Mouse (Mus musculus) natural killer cell, adult 2 months (primary cell): ENCODE measurements around the gene Ppp1r3c.
A peak's percentile ranks its signal among the peaks of the same experiment; 100 is the strongest.
"Not testable (repeated sequence)": the region's sequence is repeated elsewhere in the genome, so short reads cannot be mapped to it uniquely, and the experiment has no call there.

Experiments
- DNase-seq, 2 experiments: peaks; one replicate each; pipeline ENCODE4 v3.0.0; 2022; ENCODE audit warnings: low spot score in 2 of 2

The Ppp1r3c gene

DNA sequence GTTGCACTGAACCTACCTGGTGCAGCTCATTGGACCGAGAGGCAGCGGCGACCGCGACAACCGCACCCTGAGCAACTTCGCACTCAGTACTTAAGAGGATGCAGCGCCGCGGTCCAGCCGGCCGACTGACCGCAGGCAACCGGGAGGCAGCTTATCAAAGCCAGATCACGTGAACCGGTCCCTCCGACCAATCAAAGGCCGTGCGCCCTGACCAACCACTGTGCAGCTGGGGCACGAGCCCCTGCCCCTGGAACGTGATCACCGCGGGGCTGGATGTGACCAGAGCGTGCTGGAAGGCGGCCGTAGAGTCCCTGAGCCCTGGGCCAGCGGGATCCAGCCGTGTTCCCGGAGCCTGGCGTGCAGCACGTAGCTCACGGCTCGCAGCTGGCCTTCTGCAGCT lies at the start of gene Ppp1r3c:
Gene Ppp1r3c (minus strand): TSS at position 117 of the 400 bp plus-strand sequence.
- DNase-seq: peak; percentile 1 to 7

DNA sequence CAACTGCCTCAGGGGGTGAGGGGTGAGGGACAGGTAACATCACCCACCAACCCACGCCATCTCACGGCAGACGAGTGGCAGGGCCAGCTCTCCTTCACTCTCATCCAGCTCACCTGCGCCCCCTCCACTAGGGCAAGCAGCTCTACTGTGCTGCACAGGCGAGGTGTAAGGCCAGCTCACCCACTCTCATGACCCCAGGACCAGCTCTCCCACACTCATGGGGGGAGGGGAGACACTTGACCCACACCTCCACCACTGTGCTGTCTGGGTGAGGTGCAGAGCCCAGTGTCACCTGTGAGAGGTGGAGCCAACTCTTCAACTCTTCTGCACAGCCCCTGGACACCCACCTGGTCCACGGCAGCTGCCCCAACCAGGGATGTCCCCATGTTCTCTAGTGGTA lies 46.7 kb upstream of the Ppp1r3c start:
- no peak for DNase-seq

DNA sequence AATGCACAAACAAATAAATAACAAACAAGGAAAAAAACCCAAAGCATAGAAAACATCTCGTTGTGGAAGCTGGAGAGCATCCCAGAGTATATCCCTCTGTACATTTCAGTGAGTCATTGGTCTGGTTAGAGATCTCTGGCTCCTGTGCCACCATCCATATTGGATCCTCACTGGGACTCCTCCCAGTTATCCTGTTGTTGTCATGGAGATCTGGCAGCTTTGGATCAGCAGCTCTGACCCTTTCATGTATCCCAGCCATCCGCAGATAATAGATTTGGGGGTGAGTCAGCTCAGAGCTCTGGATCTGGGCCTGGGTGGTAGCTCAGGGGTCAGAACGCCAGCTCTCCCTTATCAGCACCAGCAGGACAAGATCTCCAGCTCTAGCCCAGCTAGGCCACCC lies 46.1 kb upstream of the Ppp1r3c start:
- no peak for DNase-seq

DNA sequence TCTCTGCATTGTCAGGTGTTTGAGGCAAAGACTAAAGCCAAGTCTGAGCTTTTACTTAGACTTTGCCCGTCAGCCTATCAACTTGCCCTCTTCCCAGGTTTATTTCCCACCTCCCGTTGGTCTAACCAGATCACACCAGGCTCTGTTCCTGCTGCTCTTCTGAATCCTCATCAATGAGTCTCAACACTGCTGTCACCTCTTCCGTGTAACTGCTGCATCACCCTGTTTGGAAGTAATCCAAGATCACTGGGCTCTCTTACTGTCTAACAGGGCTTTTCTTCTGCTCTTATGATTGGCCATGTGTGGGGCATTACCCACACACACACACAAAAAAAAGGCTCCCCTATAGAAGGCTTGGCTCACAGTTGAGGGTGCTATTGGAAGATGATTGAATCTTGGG lies 45.5 kb upstream of the Ppp1r3c start:
- DNase-seq: no peak

DNA sequence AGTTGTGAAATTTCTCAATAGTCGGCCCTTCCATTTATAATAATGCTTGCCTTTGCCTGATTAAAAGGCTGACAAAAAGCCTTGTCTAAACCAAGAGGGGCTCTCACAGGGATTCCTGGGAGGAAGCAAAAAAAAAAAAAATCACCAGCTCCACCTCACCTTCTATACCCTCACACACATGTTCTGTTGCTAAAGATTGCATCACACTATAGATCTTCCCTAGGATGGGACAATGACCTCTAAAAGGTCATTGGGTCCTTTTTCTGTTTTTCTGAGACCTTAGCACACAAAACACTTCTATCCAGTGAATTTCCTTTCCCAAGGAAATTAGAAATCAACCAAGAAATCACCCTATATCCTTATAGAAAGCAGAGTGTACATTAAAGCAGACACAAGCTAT lies 43.9 kb upstream of the Ppp1r3c start:
- DNase-seq: no peak

DNA sequence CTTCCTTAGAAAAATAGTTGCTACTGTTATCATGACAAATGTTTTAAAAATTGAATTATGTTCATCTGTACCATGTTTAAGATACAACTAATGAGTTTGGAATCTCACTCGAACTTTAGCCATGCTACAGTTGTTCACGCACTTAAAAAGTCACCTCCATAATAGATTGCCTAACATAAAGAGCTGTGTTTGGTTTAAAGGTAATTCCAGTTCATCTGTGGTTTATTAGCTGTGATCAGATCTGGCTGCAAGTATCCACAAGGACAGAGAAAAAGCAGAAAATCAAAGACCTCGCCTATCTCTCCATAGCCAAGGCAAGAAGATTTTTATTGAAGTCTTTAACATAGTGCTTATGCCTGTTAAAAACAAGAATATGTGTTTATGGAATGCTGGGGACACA lies 43.3 kb upstream of the Ppp1r3c start:
- no peak for DNase-seq

DNA sequence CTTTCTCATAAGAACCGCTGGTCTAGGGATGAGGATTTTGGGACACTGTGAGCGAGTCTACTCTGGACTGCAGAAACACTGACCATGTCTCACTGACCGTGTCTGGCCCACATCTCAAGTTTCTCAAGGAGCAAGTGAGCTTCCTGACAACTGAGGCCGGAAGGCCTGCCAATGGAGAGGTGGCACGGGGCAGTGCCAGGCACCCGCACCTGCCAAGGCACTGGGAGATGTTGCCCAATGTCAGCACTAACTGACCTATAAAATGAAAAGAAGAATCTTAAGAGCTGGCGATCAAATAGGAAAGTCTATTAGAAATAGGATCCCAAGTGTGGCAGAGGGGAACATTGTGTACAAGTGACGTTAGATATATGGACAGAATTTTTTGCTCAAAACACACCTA lies 39.1 kb upstream of the Ppp1r3c start:
- DNase-seq: no peak

DNA sequence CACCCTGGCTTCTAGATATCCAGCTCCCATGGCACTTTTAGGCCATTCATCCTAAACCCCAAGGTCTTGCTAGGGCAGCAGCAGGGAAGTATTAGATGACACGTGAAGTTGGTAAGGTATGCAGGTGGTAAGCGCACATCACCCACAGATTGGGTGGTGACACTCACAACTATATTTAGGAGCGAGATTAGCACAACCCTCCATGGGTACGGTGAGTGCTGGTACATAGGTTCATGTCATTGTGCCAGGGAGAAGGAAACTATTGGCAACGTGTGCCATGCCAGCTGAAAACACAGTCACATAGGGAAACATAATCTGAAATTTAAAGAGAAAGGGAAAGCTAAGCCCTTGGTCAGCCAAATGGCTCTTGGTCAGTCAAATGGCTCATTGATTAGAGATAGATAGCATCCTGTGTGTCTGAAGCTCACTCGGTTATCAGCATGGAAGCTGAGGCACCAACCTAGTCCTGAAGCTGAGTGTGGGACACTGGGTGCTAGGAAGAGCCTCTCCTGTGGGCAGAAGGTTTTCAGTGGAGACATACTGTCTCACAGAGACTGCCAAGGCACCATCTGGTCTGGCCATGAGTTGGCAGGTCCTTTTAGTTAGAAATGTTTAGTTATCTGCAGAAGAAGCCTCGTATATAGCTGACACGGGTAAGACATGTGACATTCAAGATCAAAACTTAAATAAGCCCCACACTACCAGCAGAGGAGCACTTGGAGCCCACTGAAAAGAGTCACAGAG lies 37.4 kb upstream of the Ppp1r3c start:
- no peak for DNase-seq

DNA sequence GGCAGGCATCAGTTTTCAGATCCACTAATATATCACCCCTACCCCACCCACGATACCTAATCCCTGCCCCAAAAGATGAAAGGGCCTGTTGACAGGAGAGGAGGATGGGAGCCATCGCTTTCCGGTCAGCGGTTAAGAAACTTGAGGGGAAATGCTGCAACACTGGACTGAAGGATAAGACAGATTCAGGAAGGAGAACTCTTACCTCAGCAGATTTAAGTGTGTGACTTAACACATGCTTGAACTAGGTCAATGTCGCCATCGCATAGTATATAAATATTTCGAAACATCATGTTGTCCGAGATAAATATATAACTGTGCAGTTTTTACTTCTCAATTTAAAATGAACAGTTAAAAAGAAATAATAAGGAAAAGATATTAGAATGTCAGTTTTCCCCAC lies 31.6 kb upstream of the Ppp1r3c start:
- no peak for DNase-seq

DNA sequence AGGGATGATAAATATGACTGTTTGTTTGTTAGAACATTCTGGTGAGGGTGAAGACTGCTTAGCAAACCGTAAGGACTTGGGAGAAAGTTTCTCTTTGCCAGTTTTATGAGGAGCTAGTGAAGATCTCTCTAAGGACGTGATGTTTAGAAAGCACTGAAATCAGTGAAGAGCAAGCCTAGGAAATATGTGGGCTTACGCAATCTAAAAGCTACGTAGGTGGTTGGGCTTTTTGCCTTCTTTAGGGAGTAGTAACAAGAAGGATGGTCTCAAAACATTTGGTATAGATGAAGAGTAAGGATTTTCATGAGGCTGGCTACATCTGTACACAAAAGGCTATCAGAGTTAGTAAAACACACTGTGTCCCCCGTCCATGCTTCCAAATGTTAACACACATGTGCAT lies 28.0 kb upstream of the Ppp1r3c start:
- DNase-seq: no peak

DNA sequence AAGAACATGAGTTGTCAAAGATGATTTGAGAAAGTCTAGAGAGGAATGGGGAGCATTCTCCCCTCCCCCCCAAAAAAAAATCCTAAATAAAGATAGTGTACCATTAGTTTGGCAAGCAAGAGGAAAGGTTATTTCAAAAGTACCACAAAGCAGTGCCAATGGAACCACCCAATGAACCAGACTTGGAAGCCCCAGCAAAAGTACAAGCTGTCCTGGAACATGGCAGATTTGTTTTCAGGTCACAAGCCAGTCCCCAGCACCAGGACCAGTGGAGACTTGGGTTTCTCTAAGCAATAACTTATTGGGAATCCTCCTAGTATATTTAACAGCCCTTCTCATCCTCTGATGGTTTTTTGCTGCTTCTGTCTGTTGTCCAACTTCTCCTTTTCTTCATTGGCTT lies 12.5 kb upstream of the Ppp1r3c start:
- no peak for DNase-seq

DNA sequence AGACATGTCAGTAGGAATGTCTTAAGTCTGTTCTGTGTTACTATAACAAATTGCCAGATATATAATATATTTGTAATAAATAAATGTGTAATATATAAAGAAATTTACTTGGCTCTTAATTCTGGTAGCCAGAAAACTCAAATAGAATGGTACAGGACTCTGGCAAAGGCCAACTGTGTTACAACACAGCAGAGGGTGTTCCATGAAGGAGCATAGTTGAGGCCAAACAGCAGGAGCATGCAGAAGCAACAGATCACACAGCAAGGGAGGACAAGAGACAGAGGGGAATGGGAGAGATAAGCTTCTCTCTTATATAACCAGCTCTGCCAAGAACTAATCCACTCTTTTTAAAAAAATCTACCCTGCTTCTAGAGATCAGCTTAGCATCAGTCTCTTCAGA lies 5.9 kb upstream of the Ppp1r3c start:
- DNase-seq: no peak

DNA sequence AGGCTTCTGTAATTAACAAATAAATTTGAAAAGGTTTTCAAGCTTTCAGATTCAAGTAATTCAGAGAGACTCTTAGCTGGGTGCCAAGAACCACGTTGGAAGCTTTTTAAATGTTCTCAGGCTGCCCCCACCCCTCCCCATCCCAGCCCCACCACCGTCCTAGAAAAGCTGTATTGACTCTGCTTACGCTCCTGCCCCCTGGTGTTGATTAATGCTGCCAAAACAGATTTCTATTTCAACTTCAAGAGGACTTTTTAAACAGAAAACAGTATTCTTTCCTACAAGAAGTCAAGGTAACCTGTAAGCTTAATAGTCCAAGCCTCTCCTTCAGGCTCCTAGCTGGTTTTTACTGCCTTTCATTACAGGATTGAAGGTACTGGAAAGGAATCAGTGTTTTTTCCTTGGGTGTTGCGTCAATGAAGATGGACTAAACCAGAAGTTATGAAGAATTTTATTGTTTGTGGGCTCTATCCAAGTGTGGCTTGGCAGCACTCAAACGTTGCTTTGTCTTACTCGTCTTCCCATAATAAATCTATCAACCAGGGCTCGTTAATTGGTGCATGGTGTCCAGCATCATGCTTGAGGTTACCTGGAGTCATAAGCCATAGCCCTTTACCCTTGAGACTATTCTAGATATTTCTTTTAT lies 3.2 kb upstream of the Ppp1r3c start:
- no peak for DNase-seq

DNA sequence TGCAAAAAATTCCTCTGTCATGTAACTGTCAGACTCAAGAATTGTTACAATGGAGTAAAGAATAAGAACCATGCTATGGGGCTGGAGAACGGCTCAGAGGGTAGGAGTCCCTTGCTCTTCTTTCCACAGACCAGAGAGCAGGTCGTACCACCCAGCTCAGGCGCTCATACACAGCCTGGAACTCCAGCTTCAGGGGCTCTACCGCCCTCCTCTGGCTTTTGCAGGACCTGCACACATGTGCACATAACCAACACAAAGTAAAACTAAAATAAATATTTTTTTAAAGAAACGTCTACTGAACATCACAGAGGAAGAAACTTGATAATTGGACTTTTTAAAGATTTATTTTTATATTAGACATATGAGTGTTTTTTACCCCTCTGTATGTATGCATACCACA lies 1.6 kb upstream of the Ppp1r3c start:
- DNase-seq: no peak

DNA sequence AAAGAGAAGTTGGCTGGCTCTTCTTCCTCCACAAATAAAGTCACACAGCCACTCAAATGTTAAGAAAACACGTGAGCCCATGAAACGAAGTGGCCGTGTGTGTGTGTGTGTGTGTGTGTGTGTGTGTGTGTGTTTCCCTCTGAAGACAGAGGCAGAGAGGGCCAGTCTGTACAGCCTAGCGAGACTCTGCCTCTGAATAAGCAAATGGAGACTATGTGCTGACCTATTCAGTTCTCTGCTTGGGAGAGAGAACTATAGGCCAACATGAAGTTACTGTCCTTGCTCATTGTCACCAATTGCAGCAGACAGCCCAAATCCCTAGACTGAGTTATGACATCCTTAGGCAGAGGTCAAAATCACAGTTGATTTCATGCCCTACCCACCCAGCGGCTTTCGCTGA lies 634 bp upstream of the Ppp1r3c start:
- DNase-seq: no peak

DNA sequence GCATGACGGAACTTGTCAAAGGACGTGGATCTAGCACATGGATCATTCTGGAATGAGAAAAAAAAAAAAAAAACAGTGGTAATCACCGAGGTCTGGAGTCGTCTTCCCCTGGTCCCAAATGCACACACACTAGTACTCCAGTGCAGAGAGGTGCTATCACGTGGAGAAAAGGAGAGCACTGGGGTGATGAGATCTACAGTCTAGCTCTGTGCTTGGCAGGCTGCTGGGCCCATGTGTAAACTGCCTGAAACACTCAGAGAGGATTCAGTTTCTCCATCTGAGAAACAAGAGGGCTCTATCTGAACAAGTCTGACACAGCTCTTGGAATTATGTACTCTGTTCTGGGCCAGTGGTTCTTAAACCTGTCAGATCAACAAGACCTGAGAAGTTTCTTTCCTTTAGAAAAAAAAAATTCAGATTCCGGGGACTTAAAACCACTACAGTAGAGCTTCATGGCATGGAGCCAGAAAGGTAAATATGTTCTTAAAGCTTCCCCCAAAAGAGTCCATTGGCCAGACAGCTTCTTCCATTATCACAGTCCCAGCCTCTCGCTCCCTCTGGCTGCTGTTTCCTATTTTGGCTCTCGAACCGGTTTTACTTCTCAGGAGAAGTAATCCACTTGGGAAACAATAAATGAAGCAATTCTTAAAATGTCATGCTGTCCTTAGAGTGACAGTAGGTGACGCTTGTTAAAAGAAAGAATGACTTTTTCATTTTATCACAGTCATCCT lies 2.0 kb downstream of the Ppp1r3c start:
- no peak for DNase-seq

DNA sequence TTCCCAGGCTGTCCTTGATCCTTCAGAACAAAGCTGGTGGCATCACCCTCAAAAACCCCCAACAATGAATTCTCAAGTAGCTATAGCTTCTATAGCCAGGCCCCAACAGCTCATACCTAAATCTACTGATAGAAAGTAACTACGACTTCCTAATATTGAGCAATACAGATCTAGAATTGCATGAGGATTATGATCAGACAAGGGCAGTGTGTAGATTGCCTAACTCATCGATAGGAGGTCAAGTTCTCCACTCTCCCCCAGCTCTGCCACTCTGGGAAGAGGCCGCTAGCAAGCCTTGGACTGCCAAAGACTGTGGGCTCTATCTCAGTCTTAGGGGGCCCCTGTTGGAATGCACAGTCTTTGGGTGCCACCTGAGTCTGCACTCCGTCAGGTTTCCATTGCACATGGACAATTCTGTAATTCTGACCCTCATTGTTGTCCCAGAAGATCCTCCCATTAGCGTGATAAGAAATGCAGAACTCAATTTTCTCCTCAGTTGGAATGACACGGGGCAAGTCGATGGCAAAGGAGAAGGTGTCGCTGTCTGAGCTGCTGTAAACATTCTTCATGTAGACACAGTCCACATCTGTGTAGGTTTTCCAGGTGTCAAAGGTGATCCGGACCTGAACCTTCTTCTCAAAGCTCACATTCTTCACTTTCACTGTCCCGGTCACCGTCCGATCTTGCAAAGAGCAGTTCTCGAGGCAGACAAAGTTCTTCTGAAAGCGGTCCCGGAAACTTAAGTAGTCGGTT lies 3.1 kb downstream of the Ppp1r3c start:
- DNase-seq: no peak

DNA sequence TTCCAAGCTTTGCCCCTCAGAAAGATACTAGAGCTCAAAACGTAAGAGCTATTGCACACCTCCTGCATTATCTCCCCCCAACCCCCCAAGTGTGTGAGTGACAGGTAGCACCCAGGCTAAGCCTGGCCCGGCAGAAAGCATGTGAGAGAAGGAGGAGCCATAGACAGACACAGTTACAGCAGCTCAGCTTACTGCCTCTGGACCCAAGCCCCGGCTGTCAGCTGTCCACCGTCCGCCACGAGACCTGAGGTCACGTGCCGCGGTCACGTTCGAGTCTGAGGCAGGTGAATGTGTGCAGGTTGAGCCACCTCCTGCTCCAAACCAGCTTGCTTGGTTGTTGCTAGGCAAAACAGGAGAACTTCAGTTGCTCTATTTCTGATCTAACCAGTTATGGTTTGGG lies 5.1 kb downstream of the Ppp1r3c start:
- no peak for DNase-seq

DNA sequence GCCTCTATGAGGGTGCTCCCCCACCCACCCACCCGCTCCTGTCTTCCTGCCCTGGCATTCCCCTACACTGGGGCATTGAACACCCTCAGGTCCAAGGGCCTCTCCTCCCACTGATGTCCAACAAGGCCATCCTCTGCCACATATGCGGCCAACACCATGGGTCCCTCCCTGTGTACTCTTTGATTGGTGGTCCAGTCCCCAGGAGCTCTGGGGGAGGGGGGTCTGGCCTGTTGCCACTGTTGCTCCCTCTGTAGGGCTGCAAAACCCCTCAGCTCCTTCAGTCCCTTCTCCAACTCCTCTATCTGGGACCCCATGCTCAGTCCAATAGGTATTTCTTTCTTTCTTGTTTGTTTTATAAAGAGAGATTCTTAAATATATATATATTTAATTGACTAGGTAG lies 6.0 kb downstream of the Ppp1r3c start:
- not testable (repeated sequence) for DNase-seq

DNA sequence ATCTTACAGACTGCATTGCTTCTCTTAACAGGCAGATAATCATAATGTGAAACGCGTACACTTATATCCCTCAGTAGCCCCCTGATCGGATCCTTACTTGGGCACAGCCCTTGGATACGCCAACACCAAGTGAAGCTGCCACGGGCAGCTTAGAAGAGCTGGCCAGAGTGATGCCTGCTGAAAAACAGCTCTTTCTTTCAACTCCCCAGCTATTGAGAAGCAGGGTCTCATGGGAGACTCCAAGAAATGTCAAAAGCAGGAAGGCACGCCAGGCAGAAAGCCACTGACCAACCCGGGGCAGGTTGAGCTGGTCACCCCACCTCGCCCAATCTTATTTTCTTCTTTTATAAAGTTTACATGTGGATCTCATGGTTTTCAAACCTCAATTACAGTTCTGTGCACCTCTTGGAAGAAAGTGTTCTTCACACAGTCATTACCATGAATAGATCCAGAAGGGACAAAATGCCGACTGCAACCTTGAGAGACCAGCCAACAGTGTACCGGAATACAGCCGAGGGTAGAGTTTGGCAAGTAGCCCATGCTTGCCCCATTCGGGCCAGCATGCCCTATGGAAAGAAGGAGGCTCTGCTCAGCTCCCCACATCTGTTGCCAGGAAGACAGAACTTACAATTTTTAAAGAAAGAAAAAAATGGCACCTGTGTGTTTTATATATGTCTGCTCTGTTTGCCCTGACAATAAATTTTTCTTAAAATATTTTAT lies 7.6 kb downstream of the Ppp1r3c start:
- DNase-seq: no peak

DNA sequence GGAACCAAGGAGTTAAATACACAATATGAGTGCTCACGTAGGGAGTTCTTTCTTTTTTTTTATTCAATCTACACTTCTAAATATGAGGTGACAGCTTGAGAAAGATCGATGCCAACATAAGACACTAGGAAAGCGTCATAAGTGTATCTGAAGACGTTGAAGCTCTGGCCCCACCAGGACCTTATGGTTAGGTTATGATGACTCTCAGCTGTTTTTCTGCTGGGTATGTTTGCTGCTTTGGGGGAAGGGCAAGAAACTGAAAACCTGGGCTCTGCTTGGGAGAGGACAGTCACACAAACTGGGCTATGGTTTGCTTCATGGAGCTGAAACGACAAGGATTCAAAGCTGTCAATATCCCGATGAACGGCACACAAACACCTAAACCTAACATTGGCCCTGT lies 11.5 kb downstream of the Ppp1r3c start:
- DNase-seq: no peak

DNA sequence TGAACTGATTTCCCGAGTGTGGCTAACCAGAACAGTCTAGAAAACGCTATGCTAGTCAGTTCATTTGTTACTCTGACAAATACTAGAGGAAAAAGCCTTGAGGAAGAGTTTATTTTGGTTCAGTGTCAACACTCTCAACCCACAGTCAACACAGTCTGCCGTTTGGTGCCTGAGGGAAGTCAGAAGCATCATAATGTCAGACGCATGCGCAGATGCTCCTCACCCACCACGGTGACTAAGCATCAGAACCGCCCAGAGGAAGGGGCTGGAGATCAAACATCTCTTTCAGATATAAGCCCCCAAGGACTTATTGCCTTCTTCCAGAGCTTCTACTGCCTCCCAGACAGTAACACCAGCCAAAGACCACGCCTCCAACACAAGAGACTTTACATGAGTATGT lies 15.3 kb downstream of the Ppp1r3c start:
- no peak for DNase-seq
